Mouse (Mus musculus): ENCODE results near the gene Mpg. TPM values are rescaled to one million over a fixed set of nuclear protein-coding genes. Genes with fewer than 3 reads are reported as not detected.

Mpg gene
- polyA plus RNA-seq, 1 experiment from 2014 or later: 34.2 TPM

DNA sequence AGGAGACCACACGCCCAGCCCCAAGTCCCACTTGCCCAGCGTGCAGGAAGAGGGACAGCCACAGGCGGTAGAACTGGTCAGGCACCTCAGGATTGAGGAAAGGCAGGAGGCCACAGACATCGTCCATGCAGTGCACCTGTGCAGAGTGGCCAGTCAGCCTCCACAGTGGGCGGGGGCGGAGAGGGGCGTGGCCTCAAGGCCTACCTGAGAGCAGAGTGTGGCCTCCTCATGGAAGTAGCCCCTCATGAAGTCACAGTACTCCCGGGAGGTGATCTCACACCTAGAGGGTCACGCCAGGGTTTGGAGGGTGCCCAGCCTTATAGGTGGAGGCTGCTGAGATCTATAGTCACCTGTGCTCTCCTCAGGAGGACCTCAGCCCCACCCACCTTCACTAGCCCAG lies 15.7 kb upstream of the Mpg start:
- Histone ChIP-seq H3K9me3 (no peaks in the 10 kb centered on the region), H3K4me3 (no peak overlapping the region), H3K27ac (no peak overlapping the region), H3K27me3 (ENCODE audit: insufficient read depth, poor library complexity, severe bottlenecking) (no peaks in the 10 kb centered on the region), H3K4me1 (replicated peaks) (peaks cover 11% of the 10 kb centered on the region), H3K36me3 (peaks cover 90% of the 10 kb centered on the region)
- DNase-seq (ENCODE audit: low spot score): no peak
- 89% methylated on average over 9 of the region's 9 CpGs for WGBS

GRCm38 (mm10) chr11:32215372-32216162 lies 10.7 kb upstream of the Mpg start:
- H3K36me3 ChIP-seq: peaks cover 56% of the 10 kb centered on the region
- H3K27ac ChIP-seq: no peak overlapping the region
- 93% methylated on average over 18 of the region's 18 CpGs for WGBS
- no peak overlapping the region for H3K4me3 ChIP-seq
- DNase-seq (ENCODE audit: low spot score): no peak
- H3K9me3 ChIP-seq: no peaks in the 10 kb centered on the region
- peaks cover 33% of the 10 kb centered on the region for H3K4me1 ChIP-seq (replicated peaks)
- H3K27me3 ChIP-seq (ENCODE audit: insufficient read depth, poor library complexity, severe bottlenecking): no peaks in the 10 kb centered on the region; the same call in 1 of the 2 replicates

- 22% methylated on average over 8 of the region's 8 CpGs for WGBS
- H3K4me1 ChIP-seq (replicated peaks): peaks cover 45% of the 10 kb centered on the region
- peak; percentile 73 for DNase-seq (ENCODE audit: low spot score)
Measured at GRCm38 (mm10) chr11:32216851-32217250, 9.5 kb upstream of the Mpg start.

GRCm38 (mm10) chr11:32218501-32219050 lies 7.7 kb upstream of the Mpg start:
- 0 out of 2 replicates have a peak overlapping the region, but pooled peaks have one; percentile 4 for H3K4me3 ChIP-seq
- peak overlapping the region; percentile 84 for H3K27ac ChIP-seq
- WGBS: 52% methylated on average over 6 of the region's 6 CpGs
- no peaks in the 10 kb centered on the region for H3K9me3 ChIP-seq
- peaks cover 26% of the 10 kb centered on the region for H3K36me3 ChIP-seq
- peaks cover 14% of the 10 kb centered on the region for H3K27me3 ChIP-seq (ENCODE audit: insufficient read depth, poor library complexity, severe bottlenecking)
- DNase-seq (ENCODE audit: low spot score): peak; percentile 35
- H3K4me1 ChIP-seq (replicated peaks): peaks cover 59% of the 10 kb centered on the region

More at GRCm38 (mm10) chr11:32216851-32217250, 9.5 kb upstream of the Mpg start:
- Histone ChIP-seq H3K27me3 (ENCODE audit: insufficient read depth, poor library complexity, severe bottlenecking) (no peaks in the 10 kb centered on the region; the same call in none of the 2 replicates), H3K27ac (0 out of 2 replicates have a peak overlapping the region, but pooled peaks have one; percentile 14), H3K9me3 (no peaks in the 10 kb centered on the region), H3K36me3 (peaks cover 43% of the 10 kb centered on the region), H3K4me3 (no peak overlapping the region)

DNA sequence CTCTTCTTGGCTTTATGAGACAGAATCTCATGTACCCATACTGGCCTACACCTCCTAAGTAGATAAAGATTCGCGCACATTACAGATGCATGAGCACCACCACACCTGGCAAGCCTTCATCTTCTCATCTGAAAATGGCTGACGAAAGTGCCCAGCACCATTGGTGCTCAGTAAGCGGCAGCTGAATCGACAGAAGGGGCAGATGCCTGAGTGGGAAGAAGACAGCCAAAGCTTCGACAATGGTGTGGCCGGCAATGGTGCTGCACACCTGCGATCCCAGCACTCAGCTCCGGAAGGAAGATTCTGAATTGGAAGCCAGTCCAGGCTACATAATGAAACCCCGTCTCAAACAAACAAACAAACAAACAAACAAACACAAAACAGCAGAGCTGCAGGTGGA lies 7.0 kb upstream of the Mpg start:
- 92% methylated on average over 10 of the region's 10 CpGs for WGBS

DNA sequence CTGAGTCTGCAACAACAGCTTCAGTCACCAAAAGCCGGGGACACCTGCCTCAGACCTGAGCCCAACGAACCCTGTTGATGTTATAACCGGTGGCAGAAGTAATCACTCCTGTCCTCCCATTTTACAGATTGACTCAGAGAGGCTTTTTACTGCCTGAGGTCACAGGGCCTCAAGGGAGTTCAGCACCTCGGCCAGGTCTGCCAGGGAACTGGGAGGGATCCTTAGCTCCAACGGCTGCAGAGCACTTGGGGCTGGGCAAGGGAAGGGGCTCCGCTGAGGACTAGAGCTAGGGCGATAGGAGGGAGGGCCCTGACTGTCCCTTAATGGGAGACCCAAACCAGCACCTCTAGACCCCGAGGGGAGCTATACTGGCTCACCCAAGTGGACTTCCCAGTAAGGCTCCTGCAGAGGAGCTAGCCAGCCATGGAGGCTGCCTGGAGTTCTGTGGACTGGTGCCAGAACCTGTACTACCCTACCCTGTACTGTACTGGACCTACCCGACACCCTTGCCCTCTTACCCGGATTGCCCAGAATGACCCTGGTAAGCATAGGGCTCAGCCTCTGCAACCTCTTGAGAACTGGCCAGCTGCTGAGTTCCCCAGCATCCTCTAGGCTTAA lies 5.6 kb upstream of the Mpg start:
- no peak for DNase-seq (ENCODE audit: low spot score)
- 32% methylated on average over 10 of the region's 10 CpGs for WGBS
- H3K4me1 ChIP-seq (replicated peaks): peaks cover 73% of the 10 kb centered on the region
- H3K36me3 ChIP-seq: peaks cover 5% of the 10 kb centered on the region
- H3K4me3 ChIP-seq: peak overlapping the region; percentile 90
- H3K27ac ChIP-seq: peak overlapping the region; percentile 93
- H3K9me3 ChIP-seq: no peaks in the 10 kb centered on the region
- H3K27me3 ChIP-seq (ENCODE audit: insufficient read depth, poor library complexity, severe bottlenecking): peaks cover 28% of the 10 kb centered on the region

More for the DNA sequence above, 7.0 kb upstream of the Mpg start:
- Histone ChIP-seq H3K9me3 (no peaks in the 10 kb centered on the region), H3K27ac (no peak overlapping the region), H3K4me3 (no peak overlapping the region), H3K27me3 (ENCODE audit: insufficient read depth, poor library complexity, severe bottlenecking) (peaks cover 21% of the 10 kb centered on the region), H3K4me1 (replicated peaks) (peaks cover 59% of the 10 kb centered on the region), H3K36me3 (peaks cover 19% of the 10 kb centered on the region)
- DNase-seq (ENCODE audit: low spot score): no peak

DNA sequence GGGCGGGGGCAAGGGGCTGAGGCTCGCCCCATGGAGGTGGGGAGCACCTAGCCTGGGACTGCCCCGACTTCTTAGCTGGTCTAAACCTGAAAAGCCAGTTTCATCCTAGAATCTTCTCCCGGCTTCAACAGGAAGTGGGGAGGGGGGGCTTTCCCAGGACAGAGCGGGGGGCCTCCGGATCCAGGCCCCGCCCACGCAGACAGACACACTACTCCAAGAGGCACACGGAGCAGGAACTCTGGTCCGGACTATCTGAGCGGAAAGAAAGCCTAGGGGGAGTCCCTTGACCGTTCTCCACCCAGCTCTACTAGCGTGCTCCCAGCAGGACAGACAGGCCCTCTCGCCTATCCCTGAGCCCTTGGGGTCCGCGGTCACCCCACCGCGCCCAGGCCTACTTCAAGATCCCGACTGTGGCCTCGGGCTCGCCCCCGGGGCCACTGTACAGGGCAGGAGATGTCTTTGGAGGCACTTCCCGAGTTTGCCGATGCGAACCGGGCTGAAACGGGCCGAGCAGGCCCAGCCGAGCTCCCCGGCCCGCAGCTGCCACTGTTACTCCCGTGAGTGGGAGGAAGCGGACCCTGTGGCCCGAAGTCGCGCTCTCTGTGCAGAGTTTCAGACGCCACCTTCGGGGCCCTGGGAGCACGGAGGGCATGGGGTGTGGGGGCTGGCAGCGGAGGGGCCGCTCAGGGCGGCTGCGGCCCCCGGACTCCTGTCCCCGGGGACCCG lies 4.9 kb upstream of the Mpg start:
- Histone ChIP-seq H3K27me3 (ENCODE audit: insufficient read depth, poor library complexity, severe bottlenecking) (peaks cover 28% of the 10 kb centered on the region), H3K4me3 (peak overlapping the region; percentile 90), H3K27ac (peak overlapping the region; percentile 93), H3K36me3 (no peaks in the 10 kb centered on the region), H3K9me3 (no peaks in the 10 kb centered on the region), H3K4me1 (replicated peaks) (peaks cover 80% of the 10 kb centered on the region)
- DNase-seq (ENCODE audit: low spot score): peak; percentile 71
- WGBS: under 1% methylated on average over 46 of the region's 46 CpGs

- peak within 1 kb of the TSS; percentile 90 for H3K4me3 ChIP-seq
- H3K4me1 ChIP-seq (replicated peaks): peaks cover 86% of the 10 kb centered on the region
- H3K36me3 ChIP-seq: no peaks in the 10 kb centered on the region
- peaks cover 28% of the 10 kb centered on the region for H3K27me3 ChIP-seq (ENCODE audit: insufficient read depth, poor library complexity, severe bottlenecking)
- DNase-seq (ENCODE audit: low spot score): peak; percentile 67
- no peaks in the 10 kb centered on the region for H3K9me3 ChIP-seq
- H3K27ac ChIP-seq: peak within 1 kb of the TSS; percentile 93
- WGBS: under 1% methylated on average over 72 of the region's 72 CpGs
Measured at GRCm38 (mm10) chr11:32221951-32222409, 4.3 kb upstream of the Mpg start, which contains the start of gene Rhbdf1. Gene Rhbdf1, minus strand, starts transcription at chr11:32222300.

DNA sequence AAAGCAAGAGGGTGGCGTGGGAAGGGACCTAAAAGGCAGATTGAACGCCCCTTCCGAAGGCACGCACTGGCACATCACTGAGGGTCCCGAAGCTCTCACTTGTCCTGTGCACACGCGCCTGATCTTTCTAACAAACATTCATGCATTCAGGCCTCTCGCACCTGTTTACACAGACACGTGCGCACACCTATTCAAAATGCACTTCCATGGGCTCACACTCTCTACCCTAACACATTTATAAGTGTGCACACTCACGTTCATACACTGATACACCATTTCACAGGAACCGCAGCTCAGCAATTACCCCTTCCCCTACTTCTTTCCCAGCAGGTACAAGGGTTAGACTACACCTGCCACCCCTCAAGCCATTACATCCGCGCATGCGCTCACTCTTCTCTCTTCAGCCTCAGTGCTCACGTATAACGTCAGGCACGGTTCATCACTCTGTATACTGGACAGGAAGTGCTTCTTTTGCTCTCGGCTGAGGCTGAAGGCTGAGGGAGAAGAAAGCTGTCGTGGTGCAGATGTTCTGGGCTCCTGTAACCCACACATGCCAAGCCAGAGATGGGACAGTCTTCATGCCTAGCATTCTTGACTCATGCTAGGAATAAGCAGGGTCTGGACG lies 3.6 kb upstream of the Mpg start:
- Histone ChIP-seq H3K4me1 (replicated peaks) (peaks cover 89% of the 10 kb centered on the region), H3K27ac (peak overlapping the region; percentile 93), H3K9me3 (no peaks in the 10 kb centered on the region), H3K36me3 (no peaks in the 10 kb centered on the region), H3K27me3 (ENCODE audit: insufficient read depth, poor library complexity, severe bottlenecking) (peaks cover 28% of the 10 kb centered on the region), H3K4me3 (peak overlapping the region; percentile 90)
- DNase-seq (ENCODE audit: low spot score): no peak
- 9% methylated on average over 21 of the region's 21 CpGs for WGBS

GRCm38 (mm10) chr11:32223297-32223967 lies 2.9 kb upstream of the Mpg start:
- WGBS: 68% methylated on average over 4 of the region's 4 CpGs
- no peak overlapping the region for H3K27ac ChIP-seq
- no peaks in the 10 kb centered on the region for H3K9me3 ChIP-seq
- peaks cover 83% of the 10 kb centered on the region for H3K4me1 ChIP-seq (replicated peaks)
- peaks cover 28% of the 10 kb centered on the region for H3K27me3 ChIP-seq (ENCODE audit: insufficient read depth, poor library complexity, severe bottlenecking)
- DNase-seq (ENCODE audit: low spot score): no peak
- no peak overlapping the region; the same call in 1 of the 2 replicates for H3K4me3 ChIP-seq
- peaks cover 7% of the 10 kb centered on the region for H3K36me3 ChIP-seq

- Histone ChIP-seq H3K27ac (peak overlapping the region; percentile 95), H3K36me3 (peaks cover 18% of the 10 kb centered on the region), H3K4me1 (replicated peaks) (peaks cover 72% of the 10 kb centered on the region), H3K27me3 (ENCODE audit: insufficient read depth, poor library complexity, severe bottlenecking) (peaks cover 28% of the 10 kb centered on the region), H3K4me3 (no peak overlapping the region), H3K9me3 (no peaks in the 10 kb centered on the region)
- DNase-seq (ENCODE audit: low spot score): peak; percentile 45
- WGBS: 39% methylated on average over 4 of the region's 4 CpGs
Measured at GRCm38 (mm10) chr11:32224468-32225139, 1.7 kb upstream of the Mpg start.

Measured in hindbrain, embryonic 10.5 days (tissue).